Mouse (Mus musculus) neural tube, embryonic 14.5 days (tissue): ENCODE measurements around the gene Plxna1. TPM values are rescaled to one million over a fixed set of nuclear protein-coding genes. Genes with fewer than 3 reads are reported as not detected.

ENCODE experiments used
- ATAC-seq: fragments of 200-750 bp; cut with Nextera tagmentation; 2 replicates; pipeline ENCODE4 v1.8.0; 2017; ENCODE audit warnings: low read depth, mild to moderate bottlenecking, moderate TSS enrichment, moderate library complexity
- H3K27ac ChIP-seq: fragments of 300-500 bp; sonication (generic); 2 replicates; pipeline ENCODE4 v1.5.1; 2014; ENCODE audit warnings: low read depth, mild to moderate bottlenecking, control low read depth, low read length, moderate library complexity, mixed read lengths
- H3K27me3 ChIP-seq: fragments of 300-500 bp; sonication (generic); 2 replicates; pipeline ENCODE4 v1.6.1; 2014; ENCODE audit warnings: low read length; ENCODE audit not compliant: control insufficient read depth, insufficient read depth
- H3K36me3 ChIP-seq: fragments of 300-500 bp; sonication (generic); 2 replicates; pipeline ENCODE4 v1.6.1; 2014; ENCODE audit warnings: low read length, mixed read lengths; ENCODE audit not compliant: control insufficient read depth, insufficient read depth
- H3K4me1 ChIP-seq: fragments of 300-500 bp; sonication (generic); 2 replicates; pipeline ENCODE4 v1.6.1; 2014; ENCODE audit warnings: low read length; ENCODE audit not compliant: control insufficient read depth, insufficient read depth
- H3K4me2 ChIP-seq: fragments of 300-500 bp; sonication (generic); 2 replicates; pipeline ENCODE4 v1.6.1; 2014; ENCODE audit warnings: mild to moderate bottlenecking, low read depth, low read length, control low read depth
- H3K4me3 ChIP-seq: fragments of 300-500 bp; sonication (generic); 2 replicates; pipeline ENCODE4 v1.5.1; 2014; ENCODE audit warnings: low read depth, low read length, control low read depth, mixed read lengths
- H3K9ac ChIP-seq: fragments of 300-500 bp; sonication (generic); replicated peaks from 2 replicates; pipeline ENCODE4 v1.6.1; 2014; ENCODE audit warnings: low read depth, mild to moderate bottlenecking, control low read depth, low read length, mixed read lengths
- H3K9me3 ChIP-seq: fragments of 300-500 bp; sonication (generic); 2 replicates; pipeline ENCODE4 v1.6.1; 2016; ENCODE audit warnings: low read length; ENCODE audit not compliant: control insufficient read depth
- WGBS: fragments of 180-500 bp; shearing (Covaris S2); extraction: QIAGEN DNeasy Blood & Tissue Kit; methylation state at CpG from one replicate; pipeline ENCODE4 v1.1.7; 2014; 5-methylcytosine and 5-hydroxymethylcytosine counted together
- polyA plus RNA-seq: library from polyadenylated mRNA; unstranded; fragments of >200 nt; fragmentation: Nextera tagmentation; extraction: Ambion mirVana; gene quantifications from 2 replicates; pipeline ENCODE4 v1.2.1, GENCODE M21; 2014

Gene Plxna1
- polyA plus RNA-seq, result 37.8 and 38.3 TPM in 2 replicates

DNA sequence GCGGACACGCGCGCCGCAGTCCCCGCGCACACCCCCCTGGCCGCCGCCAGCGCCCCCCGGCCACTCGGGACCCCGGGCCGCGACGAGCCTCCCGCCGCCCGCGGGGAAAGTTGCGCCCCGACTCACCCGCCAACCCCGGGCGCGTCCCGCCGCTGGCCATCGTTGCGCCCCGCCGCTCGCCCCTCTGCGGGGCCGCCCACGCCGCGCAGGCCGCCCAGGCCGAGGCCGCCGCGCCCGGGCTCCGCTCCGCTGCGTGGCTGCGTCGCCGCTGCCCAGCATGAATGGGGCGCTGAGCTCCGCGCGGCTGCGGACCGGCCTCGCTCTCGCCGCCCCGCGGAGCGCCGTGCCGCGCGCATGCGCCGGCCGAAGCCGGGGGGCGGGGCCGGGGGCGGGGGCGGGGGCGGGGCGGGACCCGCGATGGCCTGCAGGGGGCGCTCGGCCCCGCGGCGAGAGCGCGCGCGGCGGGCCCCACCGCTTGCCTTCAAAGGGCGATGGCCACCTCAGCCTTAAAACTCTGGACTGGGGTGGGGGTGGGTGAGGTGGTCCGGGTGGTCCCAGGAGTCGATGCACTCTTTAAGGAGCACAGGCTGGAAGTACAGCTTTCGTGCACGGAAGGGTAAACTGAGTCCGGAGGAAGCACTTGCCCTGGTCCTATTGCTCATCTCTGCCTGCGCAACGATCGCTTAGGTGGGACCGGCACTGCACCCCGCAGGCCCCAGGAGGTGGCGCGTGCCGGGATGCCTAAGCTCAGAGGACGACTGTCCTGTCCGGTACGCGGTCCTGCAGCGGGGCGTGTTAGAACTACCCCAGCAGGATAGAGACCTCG, at the start of gene Plxna1:
TSS of gene Plxna1 (minus strand) at position 340 of the 826 bp plus-strand sequence.
- Histone ChIP-seq H3K27me3 (no peaks in the 10 kb centered on the region), H3K4me2 (peak within 1 kb of the TSS; percentile 92), H3K4me1 (peaks cover 31% of the 10 kb centered on the region), H3K27ac (peak within 1 kb of the TSS; percentile 82), H3K9ac (peak within 1 kb of the TSS; percentile 95), H3K36me3 (no peaks in the 10 kb centered on the region), H3K9me3 (no peaks in the 10 kb centered on the region), H3K4me3 (peak within 1 kb of the TSS; percentile 99)
- 1% methylated on average over 94 of the region's 110 CpGs for WGBS
- ATAC-seq, result peak; percentile 80

DNA sequence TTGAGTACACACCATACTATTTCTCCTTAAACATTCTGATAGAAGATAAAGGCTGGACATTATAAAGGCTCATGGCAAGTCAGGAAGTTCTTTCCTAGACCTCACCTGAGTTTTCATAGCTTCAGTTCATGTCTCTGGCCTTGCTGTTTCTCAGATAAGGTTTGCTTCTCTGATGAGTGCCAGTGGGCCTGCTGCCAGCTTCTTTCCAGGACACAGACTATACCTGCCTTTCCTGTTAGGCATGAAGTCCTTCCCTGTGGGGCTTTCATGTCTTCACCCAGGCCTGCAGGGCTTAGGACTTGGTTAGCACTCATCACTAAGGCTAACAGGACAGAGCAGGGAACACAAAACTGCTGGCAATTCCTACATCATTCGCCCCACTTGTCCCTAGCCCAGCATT, 46.6 kb upstream of the Plxna1 start:
- Histone ChIP-seq H3K4me3 (no peak overlapping the region), H3K27ac (no peak overlapping the region), H3K4me1 (0 out of 2 replicates have a peak, but pooled peaks cover 3% of the 10 kb centered on the region), H3K36me3 (no peaks in the 10 kb centered on the region), H3K9ac (no peak overlapping the region), H3K27me3 (no peaks in the 10 kb centered on the region), H3K4me2 (no peak overlapping the region), H3K9me3 (no peaks in the 10 kb centered on the region)
- 75% methylated on average over 1 of the region's 1 CpGs for whole genome bisulfite sequencing
- no peak for ATAC-seq

DNA sequence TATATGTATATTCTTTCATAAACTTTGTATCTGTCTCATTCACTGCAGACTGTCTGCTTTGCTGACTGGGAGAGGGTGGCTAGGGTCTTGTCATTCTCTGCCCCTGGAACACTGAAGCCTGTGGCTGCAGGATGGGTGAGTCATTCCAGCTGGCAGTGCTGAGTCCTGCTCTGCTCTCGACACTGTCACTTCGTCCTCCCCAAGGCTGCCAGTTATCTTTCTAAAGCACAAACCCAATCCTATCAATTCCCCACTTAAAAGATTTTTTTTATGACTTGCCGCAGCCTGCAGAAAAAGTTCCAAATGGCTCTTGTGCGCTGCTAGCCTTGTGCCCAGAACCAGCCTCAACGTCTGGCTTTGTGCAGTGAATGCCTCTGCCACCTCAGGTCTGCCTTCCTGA, 45.8 kb upstream of the Plxna1 start:
- no peaks in the 10 kb centered on the region for H3K9me3 ChIP-seq
- H3K9ac ChIP-seq, result no peak overlapping the region
- no peak overlapping the region for H3K4me2 ChIP-seq
- H3K27me3 ChIP-seq, result no peaks in the 10 kb centered on the region
- H3K36me3 ChIP-seq, result no peaks in the 10 kb centered on the region
- no peak overlapping the region for H3K27ac ChIP-seq
- H3K4me1 ChIP-seq, result 0 out of 2 replicates have a peak, but pooled peaks cover 3% of the 10 kb centered on the region
- H3K4me3 ChIP-seq, result no peak overlapping the region
- no peak for ATAC-seq
- WGBS, result 79% methylated on average over 5 of the region's 5 CpGs

- Histone ChIP-seq H3K9ac (no peak overlapping the region), H3K4me3 (no peak overlapping the region), H3K36me3 (no peaks in the 10 kb centered on the region), H3K4me1 (0 out of 2 replicates have a peak, but pooled peaks cover 3% of the 10 kb centered on the region), H3K27me3 (no peaks in the 10 kb centered on the region), H3K9me3 (no peaks in the 10 kb centered on the region), H3K27ac (no peak overlapping the region), H3K4me2 (no peak overlapping the region)
- ATAC-seq, result peak; percentile 46; the same call in 1 of the 2 replicates
- 62% methylated on average over 3 of the region's 3 CpGs for WGBS
These were observed 44.9 kb upstream of the Plxna1 start for GRCm38 (mm10) chr6:89407247-89407889.

- Histone ChIP-seq H3K4me3 (no peak overlapping the region), H3K9me3 (no peaks in the 10 kb centered on the region), H3K9ac (no peak overlapping the region), H3K36me3 (no peaks in the 10 kb centered on the region), H3K27me3 (no peaks in the 10 kb centered on the region), H3K4me2 (no peak overlapping the region), H3K27ac (no peak overlapping the region), H3K4me1 (0 out of 2 replicates have a peak, but pooled peaks cover 3% of the 10 kb centered on the region)
- 86% methylated on average over 2 of the region's 2 CpGs for WGBS
- ATAC-seq, result no peak
These were observed 42.5 kb upstream of the Plxna1 start for GRCm38 (mm10) chr6:89404964-89405363.

DNA sequence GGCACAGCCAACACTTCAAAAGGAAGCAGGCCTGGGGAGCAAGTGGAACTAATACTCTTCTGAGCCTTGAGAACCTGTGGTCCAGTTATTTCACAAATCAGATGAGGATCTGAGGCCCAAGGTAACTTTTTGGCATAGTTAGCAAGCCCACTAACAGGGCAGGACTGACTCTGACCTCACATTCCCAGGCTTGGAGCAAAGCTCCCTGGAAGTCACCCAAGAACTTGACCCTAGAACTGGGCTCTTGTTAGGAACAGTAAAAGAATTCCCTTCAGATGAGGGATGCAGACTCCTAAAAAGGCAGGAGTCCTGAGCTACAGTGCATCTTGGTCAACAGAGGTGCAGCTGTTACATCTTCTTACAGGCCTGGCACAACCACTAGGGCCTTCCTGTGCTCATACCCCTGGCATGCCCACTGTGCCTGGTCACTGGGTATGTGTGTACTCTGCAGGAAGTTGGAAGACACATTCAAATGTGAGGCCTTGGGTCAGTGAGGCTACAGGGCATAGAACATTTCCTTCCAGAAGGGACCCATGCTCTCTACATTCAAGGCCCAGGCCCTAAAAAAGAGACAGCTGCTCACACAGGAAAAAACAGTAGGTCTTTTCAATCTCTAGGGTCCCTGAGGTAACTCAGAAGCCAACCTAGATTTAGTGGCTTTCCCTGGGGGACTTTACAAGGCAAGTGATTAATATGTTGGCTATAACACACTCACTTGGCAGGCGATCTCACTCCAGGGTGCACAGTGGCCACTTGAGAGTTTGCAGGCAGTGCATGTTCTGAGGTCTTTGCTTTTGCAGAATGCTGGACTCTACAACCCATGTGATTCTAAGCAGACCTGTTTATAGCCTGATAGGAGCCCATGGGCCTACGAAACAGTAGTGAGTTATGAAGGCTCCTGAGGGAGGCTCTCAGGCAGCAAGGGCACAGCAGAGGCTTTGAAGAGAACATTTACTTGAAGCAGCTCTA, 41.1 kb upstream of the Plxna1 start:
- no peak overlapping the region for H3K4me3 ChIP-seq
- ATAC-seq, result peak; percentile 51; the same call in 1 of the 2 replicates
- H3K9ac ChIP-seq, result no peak overlapping the region
- H3K4me1 ChIP-seq, result 0 out of 2 replicates have a peak, but pooled peaks cover 3% of the 10 kb centered on the region
- H3K27ac ChIP-seq, result no peak overlapping the region
- 41% methylated on average over 2 of the region's 2 CpGs for WGBS
- H3K4me2 ChIP-seq, result no peak overlapping the region
- no peaks in the 10 kb centered on the region for H3K27me3 ChIP-seq
- H3K9me3 ChIP-seq, result no peaks in the 10 kb centered on the region
- no peaks in the 10 kb centered on the region for H3K36me3 ChIP-seq

DNA sequence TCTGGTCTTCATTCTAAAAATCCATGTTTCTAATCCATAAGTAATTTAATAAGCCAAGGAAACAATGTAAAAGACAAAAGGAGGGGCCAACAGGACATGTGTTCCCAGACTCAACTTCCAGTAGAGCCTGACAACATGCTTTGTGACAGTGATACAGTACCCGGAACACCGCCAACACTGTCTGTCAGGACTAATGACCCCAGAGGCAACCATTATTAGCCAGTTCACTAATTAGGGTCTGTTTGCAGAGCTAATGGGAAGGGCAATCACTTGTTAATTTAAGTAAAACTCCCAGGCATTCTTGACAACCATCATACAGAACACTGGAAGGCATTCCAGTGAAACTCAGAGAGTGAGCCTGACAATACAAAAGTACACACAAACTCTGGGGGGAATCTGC, 40.0 kb upstream of the Plxna1 start:
- Histone ChIP-seq H3K27ac (no peak overlapping the region), H3K9ac (no peak overlapping the region), H3K27me3 (no peaks in the 10 kb centered on the region), H3K4me3 (no peak overlapping the region), H3K36me3 (no peaks in the 10 kb centered on the region), H3K4me1 (0 out of 2 replicates have a peak, but pooled peaks cover 3% of the 10 kb centered on the region), H3K9me3 (no peaks in the 10 kb centered on the region), H3K4me2 (no peak overlapping the region)
- ATAC-seq, result no peak
- WGBS, result 55% methylated on average over 2 of the region's 2 CpGs

DNA sequence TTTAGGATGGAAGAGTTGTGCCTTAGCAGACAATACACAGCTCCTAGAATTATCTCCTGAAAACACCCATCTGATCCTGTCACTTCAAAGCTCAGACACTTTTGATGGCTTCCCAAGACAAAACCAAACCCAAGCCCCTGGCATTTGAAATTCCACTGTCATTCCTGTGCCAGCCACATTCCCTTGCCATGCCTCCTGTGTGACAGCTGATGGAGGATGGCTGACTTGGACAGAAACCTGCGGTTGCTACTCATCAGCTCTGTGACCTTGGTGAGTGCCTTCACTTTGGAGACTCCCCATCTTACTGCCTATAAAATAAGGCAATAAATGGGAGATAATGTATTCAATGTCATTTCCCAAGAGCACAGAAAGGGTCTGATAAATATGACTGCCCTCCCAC, 37.1 kb upstream of the Plxna1 start:
- ATAC-seq, result no peak

More for the DNA sequence above, 37.1 kb upstream of the Plxna1 start:
- Histone ChIP-seq H3K27ac (no peak overlapping the region), H3K4me1 (no peaks in the 10 kb centered on the region), H3K9ac (no peak overlapping the region), H3K4me3 (no peak overlapping the region), H3K36me3 (no peaks in the 10 kb centered on the region), H3K4me2 (no peak overlapping the region), H3K9me3 (no peaks in the 10 kb centered on the region), H3K27me3 (no peaks in the 10 kb centered on the region)
- WGBS, result 83% methylated on average over 1 of the region's 1 CpGs
